Mouse (Mus musculus) CH12.LX (cell line): ENCODE measurements around the gene Ppp4r2. TPM values are rescaled to one million over a fixed set of nuclear protein-coding genes. Genes with fewer than 3 reads are reported as not detected.

Experiments used
- DNase-seq: peaks from one replicate; pipeline ENCODE4 v3.0.0-alpha.2; 2013; ENCODE audit errors: extremely low read depth
- H3K27ac ChIP-seq: 2 replicates; pipeline ENCODE4 v1.5.1; 2012; ENCODE audit warnings: low read depth, mild to moderate bottlenecking, control low read depth, moderate library complexity; ENCODE audit not compliant: insufficient read depth
- H3K27me3 ChIP-seq: replicated peaks from 2 replicates; pipeline ENCODE3; 2012; ENCODE audit warnings: inconsistent platforms
- H3K36me3 ChIP-seq, 2 experiments: replicated peaks in 1 of 2; 2 replicates each; pipeline versions ENCODE3 to v1.6.1; 2012; ENCODE audit warnings: inconsistent platforms in 1 of 2, low read length in 1 of 2, mild to moderate bottlenecking in 1 of 2, mixed read lengths in 1 of 2, moderate library complexity in 1 of 2; ENCODE audit not compliant: control insufficient read depth in 1 of 2, insufficient read depth in 1 of 2
- H3K4me1 ChIP-seq, 2 experiments: 2 replicates each; pipeline ENCODE4 v1.6.1; 2012; ENCODE audit warnings: inconsistent platforms in 1 of 2, moderate library complexity in 1 of 2; ENCODE audit not compliant: insufficient read depth in 2 of 2, control insufficient read depth in 1 of 2
- H3K4me2 ChIP-seq: 2 replicates; pipeline ENCODE4 v1.6.1; 2012; ENCODE audit warnings: low read depth, mild to moderate bottlenecking, control low read depth; ENCODE audit not compliant: poor library complexity, insufficient read depth, severe bottlenecking
- H3K4me3 ChIP-seq, 3 experiments: fragments of 150-350 bp in 1 of 3; sonication (generic) in 1 of 3; replicated peaks in 1 of 3; 2 replicates each; pipeline versions ENCODE3 to v1.5.1; 2011 to 2012; ENCODE audit warnings: low read depth in 2 of 3, low read length in 2 of 3, mild to moderate bottlenecking in 2 of 3, moderate library complexity in 2 of 3, control low read depth in 1 of 3, improper control_type of control experiment in 1 of 3, inconsistent platforms in 1 of 3, mixed read lengths in 1 of 3; ENCODE audit not compliant: poor library complexity in 1 of 3
- H3K79me2 ChIP-seq: replicated peaks from 2 replicates; pipeline ENCODE4 v1.6.1; 2012; ENCODE audit warnings: mild to moderate bottlenecking, moderate library complexity; ENCODE audit not compliant: control insufficient read depth, poor library complexity, insufficient read depth, severe bottlenecking; ENCODE audit errors: extremely low read depth
- H3K9ac ChIP-seq: 2 replicates; pipeline ENCODE4 v1.6.1; 2012; ENCODE audit warnings: low read depth, mild to moderate bottlenecking, control low read depth, moderate library complexity; ENCODE audit not compliant: insufficient read depth
- H3K9me3 ChIP-seq: replicated peaks from 2 replicates; pipeline ENCODE3; 2012; ENCODE audit warnings: low read length, inconsistent platforms, mixed read lengths
- CHD2 ChIP-seq: IDR thresholded peaks from 2 replicates; pipeline ENCODE4 v1.6.1; 2011; ENCODE audit warnings: low read length, improper control_type of control experiment
- CTCF ChIP-seq, 2 experiments: IDR thresholded peaks in 1 of 2; conservative IDR thresholded peaks in 1 of 2; 2 replicates each; pipeline ENCODE4 v1.5.1; 2011 to 2012; ENCODE audit warnings: low read depth in 2 of 2, low read length in 2 of 2, improper control_type of control experiment in 1 of 2, inconsistent platforms in 1 of 2, mild to moderate bottlenecking in 1 of 2, moderate library complexity in 1 of 2
- GABPA ChIP-seq: IDR thresholded peaks from 2 replicates; pipeline ENCODE4 v1.6.1; 2012; ENCODE audit warnings: low read depth, low read length, improper control_type of control experiment, inconsistent platforms; ENCODE audit not compliant: insufficient replicate concordance
- IRF4 ChIP-seq: IDR thresholded peaks from 2 replicates; pipeline ENCODE4 v1.6.1; 2014; ENCODE audit warnings: low read depth, mild to moderate bottlenecking, inconsistent platforms, low read length, improper control_type of control experiment
- JUND ChIP-seq: conservative IDR thresholded peaks from 2 replicates; pipeline ENCODE4 v1.6.1; 2011; ENCODE audit warnings: low read depth, low read length, improper control_type of control experiment
- MAX ChIP-seq: IDR thresholded peaks from 2 replicates; pipeline ENCODE4 v1.6.1; 2011; ENCODE audit warnings: low read length, improper control_type of control experiment
- MEF2A ChIP-seq: IDR thresholded peaks from 2 replicates; pipeline ENCODE4 v1.6.1; 2014; ENCODE audit warnings: low read depth, mild to moderate bottlenecking, inconsistent platforms, low read length, improper control_type of control experiment, borderline replicate concordance
- NELFE ChIP-seq: IDR thresholded peaks from 2 replicates; pipeline ENCODE4 v1.6.1; 2011; ENCODE audit warnings: low read depth, low read length, improper control_type of control experiment
- PAX5 ChIP-seq: IDR thresholded peaks from 2 replicates; pipeline ENCODE4 v1.6.1; 2012; ENCODE audit warnings: low read length, inconsistent platforms, mixed read lengths
- POLR2AphosphoS2 ChIP-seq: IDR thresholded peaks from 2 replicates; pipeline ENCODE4 v1.6.1; 2011; ENCODE audit warnings: low read depth, low read length, improper control_type of control experiment
- RAD21 ChIP-seq: IDR thresholded peaks from 2 replicates; pipeline ENCODE4 v1.6.1; 2011; ENCODE audit warnings: low read depth, mild to moderate bottlenecking, low read length, improper control_type of control experiment, moderate library complexity
- SMC3 ChIP-seq: IDR thresholded peaks from 2 replicates; pipeline ENCODE4 v1.6.1; 2011; ENCODE audit warnings: low read depth, low read length, improper control_type of control experiment
- TBP ChIP-seq: conservative IDR thresholded peaks from 2 replicates; pipeline ENCODE4 v1.6.1; 2011; ENCODE audit warnings: low read depth, low read length, improper control_type of control experiment
- TCF12 ChIP-seq: IDR thresholded peaks from 2 replicates; pipeline ENCODE4 v1.6.1; 2014; ENCODE audit warnings: low read depth, mild to moderate bottlenecking, inconsistent platforms, low read length, improper control_type of control experiment
- UBTF ChIP-seq: IDR thresholded peaks from 2 replicates; pipeline ENCODE4 v1.6.1; 2012; ENCODE audit warnings: low read depth, mild to moderate bottlenecking, inconsistent platforms, low read length, improper control_type of control experiment, moderate library complexity
- USF2 ChIP-seq: conservative IDR thresholded peaks from 2 replicates; pipeline ENCODE4 v1.6.1; 2011; ENCODE audit warnings: low read depth, low read length, improper control_type of control experiment
- ZC3H11A ChIP-seq: IDR thresholded peaks from 2 replicates; pipeline ENCODE4 v1.6.1; 2012; ENCODE audit warnings: low read depth, mild to moderate bottlenecking, inconsistent platforms, low read length, improper control_type of control experiment
- ZNF384 ChIP-seq: IDR thresholded peaks from 2 replicates; pipeline ENCODE4 v1.6.1; 2012; ENCODE audit warnings: low read depth, low read length, improper control_type of control experiment, inconsistent platforms
- dilution Hi-C: fragments of 300-500 bp; cut with MboI; formaldehyde crosslinking; loops from 2 replicates; pipeline ENCODE4 v1.14.3; 2020; ENCODE audit warnings: low sequenced_read_pairs; ENCODE audit not compliant: extremely low pct_unique_long_range_greater_than_20kb, extremely low pct_ligation_motif_present
- in situ Hi-C: fragments of 300-500 bp; cut with MboI; formaldehyde crosslinking; loops from 3 replicates; pipeline ENCODE4 v1.14.3; 2019; ENCODE audit warnings: low sequenced_read_pairs, low pct_ligation_motif_present, low pct_unique_long_range_greater_than_20kb, mixed read lengths
- polyA plus RNA-seq: library from polyadenylated mRNA; unstranded; fragments of >175 nt; gene quantifications from 2 replicates; pipeline ENCODE4 v1.2.1, GENCODE M21; 2012; ENCODE audit warnings: low read depth; ENCODE audit not compliant: insufficient read length
- total RNA-seq, 2 experiments: library from RNA; depleted of rRNA; stranded (reverse); fragments of 300-350 nt in 1 of 2; fragments of >200 nt in 1 of 2; gene quantifications; 2 replicates each; pipeline ENCODE4 v1.2.3; 2012 to 2014

The Ppp4r2 gene
- total and polyA plus RNA-seq, 3 experiments, result 53.3 to 134 (median 115) TPM

- TF ChIP-seq TBP (no peak), GABPA (no peak)
These were observed 39.8 kb downstream of the Ppp4r2 start (continued) for GRCm38 (mm10) chr6:100873191-100873590.

- dilution Hi-C loops (no loop called here), in situ Hi-C loops (no loop called here)
- Histone ChIP-seq H3K9ac (no peak overlapping the region), H3K4me2 (0 out of 2 replicates have a peak overlapping the region, but pooled peaks have one; percentile 24), H3K9me3 (peaks cover 8% of the 10 kb centered on the region), H3K4me3 (no peak overlapping the region), H3K36me3 (no peaks in the 10 kb centered on the region), H3K27me3 (peaks cover 2% of the 10 kb centered on the region)
- DNase-seq, result peak; percentile 73
- no peak for TF ChIP-seq PAX5
- 0 out of 2 replicates have a peak, but pooled peaks have one; percentile 10 for TF ChIP-seq IRF4
- TF ChIP-seq SMC3, result peak; percentile 92
- TF ChIP-seq RAD21, result peak; percentile 94
- no peak for TF ChIP-seq CHD2
- peak; percentile 39 to 96; a peak in 3 of 4 replicates for TF ChIP-seq CTCF (conservative IDR thresholded peaks at IDR 0.05 in 1 of 2, IDR thresholded peaks at IDR 0.05 in 1 of 2; ENCODE audit: low read depth in 2 of 2, low read length in 2 of 2)
- TF ChIP-seq ZNF384, result peak; percentile 58
- TF ChIP-seq ZC3H11A, result peak; percentile 86
- TF ChIP-seq, all 38 proteins: peak for 6
- Histone ChIP-seq H3K79me2 (no peaks in the 10 kb centered on the region), H3K27ac (no peak overlapping the region), H3K4me1 (peaks cover 8 to 27% of the 10 kb centered on the region in 2 experiments)
These were observed 42.6 kb downstream of the Ppp4r2 start for GRCm38 (mm10) chr6:100875862-100876623.

- TF ChIP-seq MEF2A, result no peak
- no peak for TF ChIP-seq JUND
- no peak for TF ChIP-seq POLR2AphosphoS2
- TF ChIP-seq ZNF384, result no peak
- no peak for TF ChIP-seq NELFE
- TF ChIP-seq MAX, result no peak
- no peak for TF ChIP-seq RAD21
- no peak for TF ChIP-seq USF2
- TF ChIP-seq TCF12, result no peak
- no peak for TF ChIP-seq TBP
- TF ChIP-seq UBTF, result no peak
- H3K9me3 ChIP-seq, result peaks cover 8% of the 10 kb centered on the region
- peaks cover 8 to 28% of the 10 kb centered on the region in 2 experiments for H3K4me1 ChIP-seq
- H3K27me3 ChIP-seq, result peaks cover 2% of the 10 kb centered on the region
- H3K4me3 ChIP-seq, result no peak overlapping the region
- no peaks in the 10 kb centered on the region for H3K36me3 ChIP-seq
- H3K79me2 ChIP-seq, result no peaks in the 10 kb centered on the region
- dilution Hi-C loops (no loop called here), in situ Hi-C loops (no loop called here)
- DNase-seq, result no peak
- H3K27ac ChIP-seq, result no peak overlapping the region
- no peak overlapping the region for H3K9ac ChIP-seq
- no peak overlapping the region for H3K4me2 ChIP-seq
These were observed 43.2 kb downstream of the Ppp4r2 start for GRCm38 (mm10) chr6:100876624-100877017.
